Mouse (Mus musculus) ZHBTc4 (cell line): ENCODE measurements at regions not wholly inside any gene's neighbourhood (a gene's known extent, or its start where the extent isn't known, plus 50 kb on each side); places are given as distances from the start of the nearest gene placed in this dataset.
A peak's percentile ranks its signal among the peaks of the same experiment; 100 is the strongest.

Source experiments
- DNase-seq: peaks from one replicate; pipeline ENCODE4 v3.0.0-alpha.2; 2011; ENCODE audit warnings: low read depth, low spot score

DNA sequence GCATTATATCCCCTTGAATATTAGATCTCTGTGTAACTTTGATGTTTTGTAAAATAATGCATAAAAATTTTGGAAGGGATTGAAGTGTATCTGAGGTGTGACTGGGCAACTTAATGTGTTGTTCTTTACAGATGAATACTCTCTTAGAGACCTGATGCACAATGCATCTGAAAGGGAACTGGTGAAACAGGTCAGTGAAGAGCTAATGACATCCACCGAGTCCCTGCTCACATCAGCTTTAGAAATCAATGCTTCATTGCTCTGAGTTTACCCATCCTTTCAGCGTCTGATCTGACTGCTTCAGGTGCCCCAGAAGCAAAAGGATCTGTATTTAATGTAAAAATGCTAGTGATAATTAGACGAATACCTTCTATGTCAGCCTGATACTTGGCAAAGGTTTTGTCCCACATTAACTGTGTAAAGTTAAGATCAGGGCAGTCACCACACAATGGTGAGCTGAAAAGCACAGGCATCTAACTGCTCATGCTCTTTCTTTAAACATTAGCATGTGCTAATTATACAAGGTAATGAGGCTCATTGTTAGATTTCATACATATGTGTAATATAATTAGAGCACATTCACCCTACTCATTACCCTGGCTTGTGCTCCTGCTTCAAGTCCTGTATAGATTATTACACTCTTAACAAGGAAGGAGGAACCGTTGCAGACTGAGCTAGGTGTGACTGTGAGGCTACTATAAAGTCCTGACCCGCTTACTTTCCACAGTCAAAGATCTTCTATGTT lies 204.6 kb upstream of the Tlr4 start:
- DNase-seq = no peak

DNA sequence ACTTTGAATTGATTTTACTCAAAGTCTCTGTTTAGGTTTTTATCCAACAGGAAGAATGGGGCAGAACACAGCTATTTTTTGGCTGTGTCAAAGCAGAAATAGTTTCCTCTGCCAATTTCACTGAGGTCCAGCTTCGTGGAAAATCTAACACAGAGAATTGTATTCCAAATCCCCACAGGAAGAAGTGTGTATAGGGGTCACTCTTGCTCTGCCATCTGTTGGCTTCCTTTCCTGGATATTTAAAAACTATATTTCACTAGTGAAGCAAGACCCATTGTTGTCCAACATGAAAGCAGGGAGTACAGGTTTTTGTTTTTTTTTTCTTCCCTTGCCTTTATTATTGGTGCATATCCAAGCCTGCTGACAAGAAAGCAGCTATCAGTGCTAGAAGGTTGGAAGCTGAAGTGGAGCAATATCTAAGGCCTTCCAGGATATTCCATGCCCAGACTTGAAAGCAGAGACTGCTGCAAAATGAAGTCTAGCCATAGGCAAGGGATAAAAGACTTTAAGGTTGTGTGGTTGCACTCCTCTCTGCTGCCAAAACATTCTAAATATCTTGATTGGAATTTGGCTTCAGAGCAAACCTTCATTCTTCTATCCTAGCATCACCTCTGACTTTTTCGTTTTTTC lies 208.5 kb upstream of the Tlr4 start:
- no peak for DNase-seq

DNA sequence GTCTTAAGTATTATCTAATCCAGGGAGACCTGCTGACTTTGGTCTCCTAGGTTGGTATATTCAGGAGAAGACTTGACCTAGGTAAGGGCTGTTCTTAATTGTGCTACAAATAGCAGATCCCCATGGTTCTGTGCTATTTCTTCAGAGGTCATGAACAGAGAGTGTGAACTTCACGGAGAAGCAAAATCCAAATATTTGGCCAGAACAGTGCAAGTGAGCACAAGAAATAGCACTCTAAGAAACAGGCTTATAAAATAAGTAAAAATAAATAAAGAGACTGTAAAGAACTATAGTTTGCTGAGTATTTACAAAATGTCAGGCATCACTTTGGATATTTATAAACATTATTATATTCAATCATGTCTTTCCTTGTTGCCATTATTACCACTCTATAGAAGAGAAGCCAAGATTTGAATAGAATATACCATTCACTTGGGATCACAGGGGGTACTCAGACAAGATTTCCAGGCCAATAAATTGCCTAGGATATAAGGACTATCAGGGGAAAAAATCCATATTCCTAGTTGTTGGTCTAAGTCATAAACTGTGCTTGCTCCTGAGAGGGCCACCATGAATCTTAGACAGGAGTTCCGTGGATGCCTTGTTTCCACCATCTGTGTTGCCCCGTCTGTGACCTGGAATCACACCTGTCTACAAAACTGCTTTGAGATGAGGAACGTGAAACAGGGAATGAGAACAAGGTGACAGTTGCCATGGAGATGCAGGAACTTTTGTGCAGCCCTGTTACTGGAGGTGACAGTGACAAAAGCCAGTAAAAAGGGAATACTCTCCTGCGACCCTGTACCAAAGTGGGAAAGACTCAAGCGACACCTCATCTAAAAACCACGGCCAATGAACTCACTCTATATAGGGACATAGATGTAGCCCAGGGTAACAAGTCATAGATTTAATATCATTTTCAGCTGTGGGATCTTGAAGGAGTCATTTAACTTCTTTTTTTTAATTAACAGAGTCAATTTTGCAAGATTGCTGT lies 209.3 kb upstream of the Tlr4 start:
- DNase-seq = no peak

DNA sequence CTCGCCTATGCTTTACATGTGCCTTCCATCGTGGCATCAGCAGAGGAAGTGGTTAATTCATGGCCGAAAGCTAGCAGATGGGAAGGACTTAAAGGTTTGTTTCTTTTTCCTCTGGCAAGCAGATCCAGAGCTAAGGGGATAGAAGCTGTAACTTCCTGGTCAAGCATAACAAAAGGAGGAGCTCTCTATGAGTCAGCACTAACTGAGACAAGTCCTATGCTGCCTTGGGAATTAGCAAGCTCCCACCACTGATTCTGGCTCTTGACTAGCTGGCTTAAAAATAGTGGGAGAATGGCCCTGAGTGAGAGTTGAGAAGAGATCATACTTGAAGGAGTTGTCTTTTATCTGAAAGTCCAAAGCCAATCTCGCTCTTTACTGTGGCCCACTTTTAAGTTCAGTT lies 210.3 kb upstream of the Tlr4 start:
- DNase-seq = peak; percentile 15

GRCm38 (mm10) chr4:66604849-66605248 lies 200.4 kb upstream of the Astn2 start:
- DNase-seq = no peak

DNA sequence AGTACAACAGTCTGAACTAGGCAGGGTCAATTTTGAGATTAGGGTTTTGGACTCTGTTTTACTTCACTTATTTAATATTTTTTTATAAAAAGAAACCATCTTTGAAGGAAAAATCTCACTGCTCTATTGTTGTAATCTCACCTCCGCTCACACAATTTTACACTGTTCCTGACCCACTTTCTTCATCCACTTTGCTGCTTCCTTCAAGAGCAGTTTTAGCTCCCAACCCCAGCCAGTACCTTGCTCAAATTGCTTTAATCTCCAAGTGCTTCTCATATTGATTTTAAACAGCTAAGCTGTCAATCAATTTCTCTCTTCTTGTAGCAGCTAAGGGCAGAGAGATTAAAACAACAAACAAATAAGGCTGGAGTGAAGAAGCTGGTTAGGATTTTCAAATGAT lies 194.3 kb upstream of the Astn2 start:
- no peak for DNase-seq

DNA sequence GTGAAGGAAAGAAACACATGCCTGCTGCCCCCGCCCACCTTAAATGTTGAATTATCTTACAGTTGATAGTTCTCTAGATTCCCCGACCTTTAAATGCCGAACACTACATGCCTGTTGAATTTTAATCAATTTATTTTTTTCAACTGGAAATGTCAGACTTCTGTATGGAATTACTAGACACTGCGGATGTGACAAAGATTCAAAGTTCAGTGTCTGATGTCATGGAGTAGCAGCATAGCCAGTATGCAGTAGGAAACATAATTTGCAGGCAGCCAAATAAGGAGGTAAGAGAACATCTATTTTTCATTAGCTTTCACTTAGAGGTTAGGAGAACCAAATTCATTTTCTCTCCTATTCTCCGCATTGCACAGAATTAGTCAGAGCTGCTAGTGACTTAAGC lies 182.2 kb upstream of the Astn2 start:
- DNase-seq = no peak

GRCm38 (mm10) chr4:66586166-66586565 lies 181.8 kb upstream of the Astn2 start:
- peak; percentile 73 for DNase-seq

DNA sequence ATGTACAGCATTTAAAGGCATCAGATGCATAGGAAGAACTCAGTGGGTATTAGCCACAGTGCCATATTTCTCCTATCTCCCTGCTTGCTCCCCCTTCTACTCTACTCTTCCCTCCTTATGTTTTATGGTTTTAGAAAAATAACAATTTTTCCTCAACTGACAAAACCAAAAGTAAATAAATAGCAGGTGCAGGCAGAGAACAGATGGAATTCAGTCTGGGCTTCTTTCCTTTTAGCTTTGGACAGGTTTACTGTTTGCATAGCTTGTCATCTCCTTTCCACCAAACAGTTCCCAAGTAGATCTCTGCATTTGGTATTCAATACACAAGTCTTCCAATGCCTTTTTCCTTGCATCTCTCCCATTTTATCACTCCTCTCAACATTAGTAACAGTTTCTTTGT lies 152.5 kb upstream of the Astn2 start:
- DNase-seq = no peak

- DNase-seq = no peak
Observed at GRCm38 (mm10) chr4:66550306-66551104, 146.1 kb upstream of the Astn2 start.

DNA sequence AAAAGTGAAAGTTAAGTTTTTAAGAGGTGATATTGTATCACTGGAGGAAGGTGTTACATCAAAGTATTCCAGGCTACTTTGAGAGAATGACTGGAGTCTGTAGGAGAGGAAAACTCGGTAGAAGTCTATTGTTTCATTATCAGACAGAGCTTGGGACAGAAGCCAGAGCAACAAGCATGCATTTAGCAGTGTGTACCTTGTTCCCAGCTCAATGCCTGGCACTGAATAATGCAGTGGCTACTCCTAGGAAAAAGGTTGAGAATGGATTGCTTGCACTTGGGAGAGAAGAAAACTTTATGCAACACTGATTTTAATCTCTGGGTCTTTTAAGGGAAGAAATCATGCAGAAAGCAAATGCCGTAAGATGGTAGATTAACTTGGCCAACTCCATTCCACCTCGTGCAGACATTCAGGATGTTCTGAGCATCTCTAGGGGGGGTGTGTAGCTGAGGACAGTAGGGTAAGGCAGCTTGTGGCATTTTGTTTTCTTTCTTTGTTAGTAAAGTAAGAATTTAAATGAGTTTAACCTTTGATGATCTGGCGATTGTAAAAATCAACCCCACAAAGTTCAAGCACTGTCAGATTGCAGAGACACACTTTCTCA lies 138.5 kb upstream of the Astn2 start:
- DNase-seq = no peak

GRCm38 (mm10) chr4:66524456-66524855 lies 120.0 kb upstream of the Astn2 start:
- DNase-seq = no peak

DNA sequence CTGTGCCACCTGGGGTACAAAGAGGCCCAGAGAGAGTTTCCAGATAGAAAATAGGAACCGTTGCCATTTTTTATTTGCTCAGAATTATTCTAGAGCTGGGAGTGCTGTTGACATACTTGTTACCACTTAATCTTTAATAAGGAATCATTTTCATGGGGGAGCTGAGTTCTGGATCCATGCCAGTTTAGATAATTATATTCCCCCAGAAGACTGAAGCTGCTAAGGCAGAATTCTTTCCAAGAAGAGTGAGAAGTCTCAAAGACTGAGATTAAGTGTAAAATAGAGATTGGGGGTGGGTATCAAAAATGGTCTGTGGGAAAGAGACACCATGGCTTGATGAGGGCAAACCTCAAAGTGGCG lies 119.5 kb upstream of the Astn2 start:
- DNase-seq = no peak

GRCm38 (mm10) chr4:66523238-66523885 lies 119.0 kb upstream of the Astn2 start:
- peak; percentile 78 for DNase-seq

DNA sequence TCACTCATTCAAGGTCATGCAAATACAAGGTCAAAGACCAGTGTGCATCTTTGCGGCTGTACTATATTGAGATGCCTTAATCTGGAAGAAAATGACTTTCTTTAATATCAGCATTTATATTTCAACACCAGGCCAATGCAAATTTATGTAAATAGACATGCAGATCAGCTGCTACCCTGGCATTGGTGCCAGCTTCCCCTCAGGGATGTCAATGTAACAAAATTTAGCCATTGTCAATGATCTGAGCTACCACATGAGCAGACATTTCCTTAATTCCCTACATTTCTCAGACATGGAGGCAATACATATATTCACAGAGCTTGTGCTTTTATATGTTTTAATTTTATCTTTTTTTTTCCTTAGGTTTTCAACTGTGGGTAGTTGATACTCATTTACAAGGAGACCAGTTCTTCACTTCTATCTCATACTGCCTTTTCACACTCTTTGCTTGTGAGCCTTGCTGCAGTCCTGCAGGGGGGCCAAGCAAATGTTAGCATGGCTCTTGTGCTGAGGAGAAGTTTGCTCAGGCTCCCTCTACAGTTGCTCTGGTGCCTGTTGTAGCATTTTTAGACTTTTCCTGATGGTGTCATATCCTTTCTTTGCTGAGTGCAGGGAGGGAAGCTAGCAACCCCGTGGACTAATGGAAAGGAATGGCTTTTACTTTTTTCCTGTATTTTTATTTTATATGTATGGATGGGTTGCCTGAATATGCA lies 117.8 kb upstream of the Astn2 start:
- no peak for DNase-seq

GRCm38 (mm10) chr4:66520796-66521195 lies 116.4 kb upstream of the Astn2 start:
- no peak for DNase-seq

DNA sequence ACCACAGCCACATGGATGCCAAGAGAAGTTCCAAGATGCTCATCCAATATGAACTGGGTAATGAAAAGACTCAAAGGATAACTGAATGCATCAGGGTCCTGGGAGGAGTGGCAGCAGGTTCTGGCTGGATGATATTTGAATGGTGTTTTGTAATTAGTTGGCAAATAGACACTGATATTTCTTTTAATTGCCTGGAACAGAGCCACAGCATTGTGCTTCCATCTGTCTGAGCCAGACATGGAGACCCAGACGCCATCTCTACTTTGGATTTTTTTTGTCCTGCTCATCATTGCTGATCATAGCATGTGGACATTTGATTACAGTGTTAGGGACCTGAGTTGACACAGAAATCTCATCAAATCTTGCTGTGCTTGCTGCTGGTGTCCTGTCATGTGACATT lies 111.4 kb upstream of the Astn2 start:
- DNase-seq = no peak

DNA sequence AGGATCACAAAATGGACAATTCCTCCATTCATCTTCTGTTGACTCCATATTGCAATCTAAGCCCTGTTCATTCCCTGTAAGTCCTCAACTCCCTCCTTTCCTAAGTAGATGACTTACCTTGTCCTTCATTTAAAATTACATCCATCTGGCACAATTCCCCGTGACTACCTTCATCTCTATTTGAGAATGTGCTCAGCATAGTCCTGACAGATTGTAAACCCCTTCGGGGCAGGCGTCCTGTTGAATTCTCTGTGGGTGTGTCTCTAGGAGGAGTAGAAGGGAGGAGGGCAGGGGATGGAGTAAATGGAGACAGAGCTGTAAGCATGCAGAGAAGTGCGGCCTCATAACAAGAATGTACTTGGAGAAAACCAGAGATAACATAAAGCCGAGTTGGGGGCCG lies 79.1 kb upstream of the Astn2 start:
- no peak for DNase-seq

DNA sequence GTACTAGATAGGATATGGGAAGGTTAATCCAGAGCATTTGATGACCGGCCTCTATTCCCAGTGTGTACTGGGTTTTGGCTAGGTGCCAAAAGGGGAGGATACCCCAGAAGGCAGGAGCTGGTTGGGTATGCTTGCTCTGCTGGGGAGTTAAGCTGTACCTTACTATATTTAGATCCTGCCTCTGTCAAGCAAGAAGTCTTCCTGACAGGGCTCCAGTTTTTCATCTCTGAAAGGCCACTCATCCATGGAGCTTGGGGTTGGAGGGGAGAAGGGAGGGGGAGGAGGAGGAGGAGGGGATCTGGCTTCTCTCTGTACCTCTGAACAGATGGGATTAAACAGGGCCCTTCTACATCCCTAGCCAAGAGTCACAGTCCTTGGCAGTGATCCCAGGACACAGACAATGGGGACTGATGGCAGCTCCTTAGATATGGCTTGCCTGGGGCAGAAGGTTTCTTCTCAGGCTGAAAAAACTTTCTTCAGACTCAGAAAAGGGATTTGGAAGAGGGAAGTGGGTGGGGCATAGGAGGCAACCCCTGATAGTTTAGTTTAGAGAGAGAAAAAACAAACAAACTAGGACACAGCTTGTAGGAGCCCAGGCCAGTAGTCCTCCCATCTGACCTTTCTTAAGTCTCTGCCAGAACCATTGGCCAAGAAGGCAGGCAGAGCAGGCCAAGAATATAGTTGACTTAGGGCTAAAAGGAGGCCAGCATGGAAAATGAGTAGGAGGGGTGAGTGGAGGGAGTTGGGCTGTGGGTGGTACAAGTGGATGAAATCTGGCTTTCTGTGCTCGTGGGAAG lies 78.3 kb upstream of the Astn2 start:
- DNase-seq = no peak
